Mouse (Mus musculus): ENCODE measurements around the gene Rph3al. TPM values are rescaled to one million over a fixed set of nuclear protein-coding genes. Genes with fewer than 3 reads are reported as not detected.

Gene Rph3al
- polyA plus RNA-seq, 1 experiment from 2014 or later = 4.9 TPM

DNA sequence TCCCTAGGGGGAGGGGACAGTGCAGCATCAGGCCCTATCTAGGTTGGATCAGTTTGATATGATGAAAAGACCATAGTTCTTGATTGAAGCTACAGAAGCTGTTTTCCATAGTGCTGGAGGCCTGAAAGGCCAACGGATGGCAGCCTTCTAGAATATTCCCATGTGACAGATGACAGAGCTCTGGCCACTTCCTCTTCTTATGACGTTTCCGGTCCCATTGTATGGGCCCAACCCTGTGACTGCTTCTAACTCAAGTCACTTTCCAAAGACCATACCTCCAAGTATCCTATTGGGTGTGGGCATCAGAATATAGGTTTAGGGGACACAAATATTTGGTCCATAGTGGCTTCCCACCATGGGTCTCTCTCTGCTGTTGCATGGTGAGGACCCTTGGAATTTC is 57.0 kb downstream of the Rph3al start:
- no peak for ATAC-seq
- H3K27ac ChIP-seq (ENCODE audit: low read length) = no peak overlapping the region
- no peak overlapping the region for H3K4me3 ChIP-seq (ENCODE audit: low read depth, low read length)
- H3K4me1 ChIP-seq (ENCODE audit: control insufficient read depth, insufficient read depth, low read length) = no peaks in the 10 kb centered on the region; the same call in 1 of the 2 replicates
- no peak overlapping the region for H3K9ac ChIP-seq (ENCODE audit: low read depth, low read length)
- no peaks in the 10 kb centered on the region for H3K9me3 ChIP-seq (replicated peaks; ENCODE audit: control insufficient read depth, low read length, poor library complexity, severe bottlenecking)
- no peaks in the 10 kb centered on the region for H3K36me3 ChIP-seq (ENCODE audit: control insufficient read depth, insufficient read depth, low read length)
- no peak overlapping the region for H3K4me2 ChIP-seq (ENCODE audit: low read length)
- WGBS = 91% methylated on average over 3 of the region's 3 CpGs
- no peaks in the 10 kb centered on the region for H3K27me3 ChIP-seq (ENCODE audit: control insufficient read depth, insufficient read depth, low read depth, low read length)

GRCm38 (mm10) chr11:75880064-75880463 is 58.2 kb downstream of the Rph3al start:
- no peak overlapping the region for H3K4me2 ChIP-seq (ENCODE audit: low read length)
- no peaks in the 10 kb centered on the region for H3K27me3 ChIP-seq (ENCODE audit: control insufficient read depth, insufficient read depth, low read depth, low read length)
- no peak for ATAC-seq
- no peak overlapping the region for H3K27ac ChIP-seq (ENCODE audit: low read length)
- no peak overlapping the region for H3K4me3 ChIP-seq (ENCODE audit: low read depth, low read length)
- H3K36me3 ChIP-seq (ENCODE audit: control insufficient read depth, insufficient read depth, low read length) = no peaks in the 10 kb centered on the region
- 68% methylated on average over 8 of the region's 8 CpGs for WGBS
- peaks cover 3% of the 10 kb centered on the region for H3K4me1 ChIP-seq (ENCODE audit: control insufficient read depth, insufficient read depth, low read length)
- H3K9ac ChIP-seq (ENCODE audit: low read depth, low read length) = no peak overlapping the region
- no peaks in the 10 kb centered on the region for H3K9me3 ChIP-seq (replicated peaks; ENCODE audit: control insufficient read depth, low read length, poor library complexity, severe bottlenecking)

GRCm38 (mm10) chr11:75878460-75878859 is 59.8 kb downstream of the Rph3al start:
- WGBS = 89% methylated on average over 8 of the region's 8 CpGs
- Histone ChIP-seq H3K4me2 (ENCODE audit: low read length) (no peak overlapping the region), H3K4me3 (ENCODE audit: low read depth, low read length) (no peak overlapping the region), H3K27ac (ENCODE audit: low read length) (no peak overlapping the region), H3K4me1 (ENCODE audit: control insufficient read depth, insufficient read depth, low read length) (peaks cover 3% of the 10 kb centered on the region), H3K27me3 (ENCODE audit: control insufficient read depth, insufficient read depth, low read depth, low read length) (no peaks in the 10 kb centered on the region), H3K36me3 (ENCODE audit: control insufficient read depth, insufficient read depth, low read length) (no peaks in the 10 kb centered on the region), H3K9me3 (replicated peaks; ENCODE audit: control insufficient read depth, low read length, poor library complexity, severe bottlenecking) (no peaks in the 10 kb centered on the region), H3K9ac (ENCODE audit: low read depth, low read length) (no peak overlapping the region)
- no peak for ATAC-seq

DNA sequence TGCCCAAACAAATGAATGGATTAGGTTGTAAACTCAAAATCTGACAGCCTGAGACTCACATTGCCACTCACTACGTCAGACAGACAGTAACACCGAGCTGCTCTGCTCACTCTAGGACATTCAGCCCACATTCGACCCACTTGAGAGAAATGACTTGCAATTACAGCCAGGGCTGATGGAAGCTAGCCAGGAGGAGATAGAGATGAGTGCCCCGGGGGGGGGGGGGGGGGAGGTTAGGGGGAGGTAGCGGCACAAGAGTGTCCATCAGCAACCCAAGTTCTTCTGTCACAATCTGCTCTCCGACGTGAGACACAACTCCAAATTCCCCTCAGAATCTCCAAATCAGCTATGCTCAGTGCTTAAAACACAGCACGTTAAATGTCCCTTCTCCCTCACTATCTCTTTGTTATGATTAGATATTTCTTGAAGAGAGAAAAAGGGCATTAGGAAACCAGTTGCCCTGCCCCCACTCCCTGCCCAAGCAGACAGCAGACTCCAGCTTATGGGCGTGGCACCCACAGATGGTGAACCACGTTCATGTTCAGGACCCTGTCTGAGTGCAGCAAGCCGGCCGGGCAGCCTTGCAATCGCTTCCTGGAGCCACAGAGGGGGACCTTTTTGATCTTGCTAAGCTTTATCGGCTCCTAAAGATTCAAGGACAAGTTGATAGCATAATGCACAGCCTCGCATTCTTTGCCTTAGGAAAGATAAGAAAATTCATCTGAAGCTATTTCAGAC is 62.0 kb downstream of the Rph3al start:
- no peak overlapping the region for H3K27ac ChIP-seq (ENCODE audit: low read length)
- H3K4me3 ChIP-seq (ENCODE audit: low read depth, low read length) = no peak overlapping the region
- ATAC-seq = no peak
- H3K27me3 ChIP-seq (ENCODE audit: control insufficient read depth, insufficient read depth, low read depth, low read length) = no peaks in the 10 kb centered on the region
- no peaks in the 10 kb centered on the region for H3K36me3 ChIP-seq (ENCODE audit: control insufficient read depth, insufficient read depth, low read length)
- H3K4me1 ChIP-seq (ENCODE audit: control insufficient read depth, insufficient read depth, low read length) = peaks cover 3% of the 10 kb centered on the region
- H3K4me2 ChIP-seq (ENCODE audit: low read length) = no peak overlapping the region
- 37% methylated on average over 15 of the region's 15 CpGs for WGBS
- no peaks in the 10 kb centered on the region for H3K9me3 ChIP-seq (replicated peaks; ENCODE audit: control insufficient read depth, low read length, poor library complexity, severe bottlenecking)
- H3K9ac ChIP-seq (ENCODE audit: low read depth, low read length) = no peak overlapping the region

DNA sequence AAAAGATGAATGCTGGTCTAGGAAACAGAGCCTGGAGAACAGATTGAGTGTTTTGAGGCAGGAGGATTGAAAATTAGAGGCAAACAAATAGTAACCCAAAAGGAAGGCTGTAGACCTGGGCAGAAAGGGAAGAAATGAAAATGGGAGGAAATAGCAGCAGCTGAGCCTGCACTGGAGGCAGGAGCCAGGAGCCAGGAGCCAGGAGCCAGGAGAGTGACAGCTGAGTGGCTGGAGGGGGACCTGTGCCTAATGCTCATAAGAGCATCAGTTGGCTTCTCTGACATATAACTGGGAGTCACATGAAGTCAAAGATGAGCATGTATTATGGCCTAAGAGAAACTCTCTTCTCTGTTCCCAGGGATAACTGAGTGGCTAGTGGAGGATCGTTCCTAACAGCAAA is 66.5 kb downstream of the Rph3al start:
- Histone ChIP-seq H3K9ac (ENCODE audit: low read depth, low read length) (no peak overlapping the region), H3K4me2 (ENCODE audit: low read length) (no peak overlapping the region), H3K27ac (ENCODE audit: low read length) (no peak overlapping the region), H3K4me3 (ENCODE audit: low read depth, low read length) (no peak overlapping the region), H3K9me3 (replicated peaks; ENCODE audit: control insufficient read depth, low read length, poor library complexity, severe bottlenecking) (no peaks in the 10 kb centered on the region), H3K4me1 (ENCODE audit: control insufficient read depth, insufficient read depth, low read length) (peaks cover 9% of the 10 kb centered on the region), H3K27me3 (ENCODE audit: control insufficient read depth, insufficient read depth, low read depth, low read length) (no peaks in the 10 kb centered on the region), H3K36me3 (ENCODE audit: control insufficient read depth, insufficient read depth, low read length) (no peaks in the 10 kb centered on the region)
- ATAC-seq = no peak
- WGBS = 88% methylated on average over 1 of the region's 1 CpGs

DNA sequence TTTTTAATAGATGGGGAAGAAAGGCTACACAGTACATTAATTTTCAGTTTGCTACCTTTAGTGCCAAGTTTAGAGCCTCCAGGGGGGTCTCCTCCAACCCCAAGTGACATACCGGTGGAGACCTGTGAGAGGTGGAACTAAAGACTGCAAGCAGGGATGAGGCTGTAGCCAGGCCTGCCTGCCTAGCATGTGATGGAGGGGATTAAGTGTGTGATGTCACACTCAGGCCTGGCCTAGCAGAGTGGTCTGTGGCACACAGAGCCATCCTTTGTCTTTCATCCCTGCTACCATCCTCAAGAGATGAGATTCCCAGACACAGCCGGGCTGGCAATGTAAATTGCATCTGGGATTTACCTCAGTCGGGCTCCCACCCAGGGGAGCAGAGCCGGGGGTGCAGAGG is 67.3 kb downstream of the Rph3al start:
- Histone ChIP-seq H3K4me3 (ENCODE audit: low read depth, low read length) (no peak overlapping the region), H3K36me3 (ENCODE audit: control insufficient read depth, insufficient read depth, low read length) (no peaks in the 10 kb centered on the region), H3K4me1 (ENCODE audit: control insufficient read depth, insufficient read depth, low read length) (peaks cover 9% of the 10 kb centered on the region), H3K4me2 (ENCODE audit: low read length) (no peak overlapping the region), H3K9me3 (replicated peaks; ENCODE audit: control insufficient read depth, low read length, poor library complexity, severe bottlenecking) (no peaks in the 10 kb centered on the region), H3K27ac (ENCODE audit: low read length) (no peak overlapping the region), H3K27me3 (ENCODE audit: control insufficient read depth, insufficient read depth, low read depth, low read length) (no peaks in the 10 kb centered on the region), H3K9ac (ENCODE audit: low read depth, low read length) (no peak overlapping the region)
- ATAC-seq = no peak
- 41% methylated on average over 4 of the region's 4 CpGs for WGBS

- Histone ChIP-seq H3K4me3 (ENCODE audit: low read depth, low read length) (no peak overlapping the region), H3K9ac (ENCODE audit: low read depth, low read length) (no peak overlapping the region), H3K27me3 (ENCODE audit: control insufficient read depth, insufficient read depth, low read depth, low read length) (no peaks in the 10 kb centered on the region), H3K9me3 (replicated peaks; ENCODE audit: control insufficient read depth, low read length, poor library complexity, severe bottlenecking) (no peaks in the 10 kb centered on the region), H3K27ac (ENCODE audit: low read length) (no peak overlapping the region), H3K4me2 (ENCODE audit: low read length) (no peak overlapping the region), H3K4me1 (ENCODE audit: control insufficient read depth, insufficient read depth, low read length) (peaks cover 13% of the 10 kb centered on the region; the same call in 1 of the 2 replicates), H3K36me3 (ENCODE audit: control insufficient read depth, insufficient read depth, low read length) (no peaks in the 10 kb centered on the region)
- no peak for ATAC-seq
- 44% methylated on average over 5 of the region's 5 CpGs for WGBS
Measured at GRCm38 (mm10) chr11:75870386-75870785, 67.8 kb downstream of the Rph3al start.

DNA sequence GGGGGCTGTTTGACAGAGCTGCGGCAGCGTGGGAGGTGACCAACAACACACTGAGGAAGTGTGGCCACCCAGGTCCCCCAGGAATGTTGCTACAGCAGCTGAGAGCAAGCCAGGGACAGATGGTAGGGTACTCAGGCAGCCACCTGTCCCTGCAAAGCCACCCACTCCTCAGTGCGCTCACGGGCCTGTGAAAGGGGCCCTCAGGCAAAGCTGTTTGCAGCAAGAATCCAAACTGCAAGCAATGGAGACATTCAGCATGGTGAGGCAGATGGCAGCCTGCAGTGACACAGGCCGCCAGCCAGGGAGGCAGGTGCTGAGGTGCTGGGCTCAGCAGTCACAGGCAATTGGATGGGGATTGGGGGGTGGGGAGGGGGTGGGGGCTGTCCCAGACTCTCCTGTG is 68.3 kb downstream of the Rph3al start:
- H3K27me3 ChIP-seq (ENCODE audit: control insufficient read depth, insufficient read depth, low read depth, low read length) = no peaks in the 10 kb centered on the region
- 0 out of 2 replicates have a peak, but pooled peaks have one; percentile 46 for ATAC-seq
- H3K4me2 ChIP-seq (ENCODE audit: low read length) = no peak overlapping the region
- 54% methylated on average over 5 of the region's 5 CpGs for WGBS
- H3K27ac ChIP-seq (ENCODE audit: low read length) = peak overlapping the region; percentile 0; the same call in 1 of the 2 replicates
- H3K9ac ChIP-seq (ENCODE audit: low read depth, low read length) = 0 out of 2 replicates have a peak overlapping the region, but pooled peaks have one; percentile 15
- H3K4me3 ChIP-seq (ENCODE audit: low read depth, low read length) = no peak overlapping the region
- H3K9me3 ChIP-seq (replicated peaks; ENCODE audit: control insufficient read depth, low read length, poor library complexity, severe bottlenecking) = no peaks in the 10 kb centered on the region
- no peaks in the 10 kb centered on the region for H3K36me3 ChIP-seq (ENCODE audit: control insufficient read depth, insufficient read depth, low read length)
- peaks cover 17% of the 10 kb centered on the region; the same call in 1 of the 2 replicates for H3K4me1 ChIP-seq (ENCODE audit: control insufficient read depth, insufficient read depth, low read length)

DNA sequence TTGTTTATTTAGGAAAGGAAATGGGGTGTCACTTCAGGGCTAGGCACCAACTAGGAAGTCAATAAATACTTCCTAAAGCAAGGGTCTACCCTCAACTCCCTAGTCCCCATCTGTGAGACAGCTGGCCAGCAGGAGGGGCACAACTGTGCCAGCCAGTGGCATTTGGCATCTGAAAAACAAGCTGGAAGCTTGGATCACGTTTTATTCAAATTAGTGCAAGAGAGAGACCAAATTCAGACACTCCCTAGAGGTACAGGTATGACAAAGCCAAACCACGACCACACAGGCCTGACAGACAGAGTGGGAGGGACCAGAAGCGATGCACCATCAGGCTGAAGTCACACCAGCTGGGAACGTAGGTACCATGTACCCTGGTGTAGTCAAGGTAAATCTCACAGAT is 71.4 kb downstream of the Rph3al start:
- ATAC-seq = no peak
- Histone ChIP-seq H3K36me3 (ENCODE audit: control insufficient read depth, insufficient read depth, low read length) (no peaks in the 10 kb centered on the region), H3K4me2 (ENCODE audit: low read length) (no peak overlapping the region), H3K27ac (ENCODE audit: low read length) (no peak overlapping the region), H3K4me1 (ENCODE audit: control insufficient read depth, insufficient read depth, low read length) (peaks cover 19% of the 10 kb centered on the region; the same call in 1 of the 2 replicates), H3K27me3 (ENCODE audit: control insufficient read depth, insufficient read depth, low read depth, low read length) (no peaks in the 10 kb centered on the region), H3K4me3 (ENCODE audit: low read depth, low read length) (no peak overlapping the region), H3K9ac (ENCODE audit: low read depth, low read length) (no peak overlapping the region), H3K9me3 (replicated peaks; ENCODE audit: control insufficient read depth, low read length, poor library complexity, severe bottlenecking) (no peaks in the 10 kb centered on the region)
- WGBS = 68% methylated on average over 4 of the region's 4 CpGs

All from midbrain, embryonic 16.5 days (tissue).